Mouse (Mus musculus): ENCODE measurements around the gene Nr5a2.

Nr5a2 gene

DNA sequence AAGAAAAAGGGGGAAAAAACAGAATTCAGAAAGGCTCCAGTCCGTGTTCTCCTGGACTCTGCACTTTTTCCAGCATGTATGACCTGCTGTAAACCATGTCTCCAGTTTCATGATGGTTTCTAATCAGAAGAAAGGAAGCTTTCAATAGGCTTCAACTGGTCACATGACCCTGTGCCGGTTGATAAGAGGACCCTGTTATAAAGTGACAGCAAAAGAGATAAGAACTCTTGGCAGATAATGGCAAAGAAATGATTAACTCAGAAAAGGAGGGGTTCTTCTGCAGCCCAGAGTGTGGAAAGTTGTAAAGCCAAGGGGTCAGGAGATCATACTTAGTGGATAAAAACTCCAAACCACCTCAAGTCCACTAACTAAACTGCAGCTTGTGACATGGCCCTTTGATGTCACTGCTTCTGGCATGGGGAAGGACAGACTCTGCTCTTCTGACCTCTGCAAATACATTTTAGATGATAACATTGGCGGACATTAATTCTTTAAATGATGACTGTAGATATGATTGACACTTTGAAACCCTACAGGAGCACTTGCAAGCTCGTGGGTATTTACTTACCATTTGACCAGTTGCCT is at the start of gene Nr5a2:
Gene Nr5a2 (minus strand): TSS at position 21 of the 585 bp plus-strand sequence.
- DNase-seq (ENCODE audit: low spot score in 2 of 2): no peak

- DNase-seq (ENCODE audit: low spot score in 2 of 2): no peak
These were observed 48.5 kb upstream of the Nr5a2 start for GRCm38 (mm10) chr1:137008726-137009239.

DNA sequence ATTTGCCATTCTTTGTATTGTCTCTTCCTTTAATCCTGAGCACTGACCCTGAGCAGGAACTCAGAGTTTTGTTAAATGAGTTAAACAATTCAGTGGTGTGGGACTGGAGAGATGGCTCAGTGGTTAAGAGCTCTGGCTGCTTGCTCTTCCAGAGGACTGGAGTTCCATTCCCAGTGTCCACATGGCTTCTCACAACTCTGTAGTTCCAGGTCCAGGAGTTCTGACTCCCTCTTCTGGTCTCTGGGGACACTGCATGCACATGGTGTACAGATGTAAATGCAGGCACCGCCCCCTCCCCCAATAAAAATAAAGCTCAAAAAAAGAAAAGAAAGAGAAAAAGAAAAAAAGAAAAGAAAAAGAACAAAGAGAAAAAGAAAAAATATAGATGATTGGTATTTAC is 43.6 kb upstream of the Nr5a2 start:
- no peak for DNase-seq (ENCODE audit: low spot score in 2 of 2)

DNA sequence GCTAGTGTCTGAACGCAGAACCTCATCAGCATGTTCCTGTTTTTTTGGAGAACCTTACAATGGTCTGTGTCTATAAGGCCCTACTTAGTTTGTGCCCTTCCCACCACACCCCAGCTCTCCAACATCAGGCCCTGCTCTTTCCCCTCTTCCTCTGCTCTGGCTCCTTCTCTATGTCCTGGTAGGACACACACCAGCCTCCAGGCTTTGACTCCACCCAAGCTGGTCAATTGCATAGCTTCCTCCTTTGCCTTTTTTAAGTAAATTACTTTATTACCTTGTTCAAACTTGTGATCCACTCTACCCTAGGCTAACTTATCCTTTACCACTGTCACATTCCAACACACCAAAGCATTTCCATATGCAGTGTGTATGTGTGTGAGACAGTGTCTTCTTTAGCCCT is 42.9 kb upstream of the Nr5a2 start:
- DNase-seq (ENCODE audit: low spot score in 2 of 2): no peak

DNA sequence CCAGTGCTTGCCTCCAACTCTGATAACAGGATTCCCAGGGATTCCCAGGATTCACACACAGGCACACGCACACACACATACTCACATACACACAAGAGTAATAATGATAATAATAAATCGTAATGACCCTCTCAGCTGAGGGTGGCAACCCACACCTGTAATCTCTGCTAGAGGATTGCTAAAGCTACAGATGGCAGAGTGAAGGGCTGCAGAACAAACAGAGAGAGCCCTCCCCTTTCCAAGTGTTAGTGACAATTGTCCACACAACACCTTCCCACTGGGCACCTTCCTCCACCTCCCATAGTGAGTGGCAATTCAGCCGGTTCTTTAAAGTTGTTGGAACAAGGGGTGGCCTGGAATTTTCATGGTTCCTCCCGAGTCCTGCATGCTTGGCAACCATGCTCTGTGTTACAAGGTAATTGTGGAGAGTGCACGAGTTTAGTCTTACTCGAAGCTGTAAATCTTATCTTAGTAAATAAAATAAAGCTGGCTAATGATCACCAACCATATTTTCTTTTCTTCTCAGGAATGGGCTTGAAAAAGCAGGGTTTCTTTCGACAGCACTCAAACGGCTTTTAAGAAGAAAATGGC is 31.6 kb upstream of the Nr5a2 start:
- DNase-seq (ENCODE audit: low spot score in 2 of 2): no peak

- no peak for DNase-seq (ENCODE audit: low spot score in 2 of 2)
These were observed 20.1 kb upstream of the Nr5a2 start for GRCm38 (mm10) chr1:136980253-136980893.

DNA sequence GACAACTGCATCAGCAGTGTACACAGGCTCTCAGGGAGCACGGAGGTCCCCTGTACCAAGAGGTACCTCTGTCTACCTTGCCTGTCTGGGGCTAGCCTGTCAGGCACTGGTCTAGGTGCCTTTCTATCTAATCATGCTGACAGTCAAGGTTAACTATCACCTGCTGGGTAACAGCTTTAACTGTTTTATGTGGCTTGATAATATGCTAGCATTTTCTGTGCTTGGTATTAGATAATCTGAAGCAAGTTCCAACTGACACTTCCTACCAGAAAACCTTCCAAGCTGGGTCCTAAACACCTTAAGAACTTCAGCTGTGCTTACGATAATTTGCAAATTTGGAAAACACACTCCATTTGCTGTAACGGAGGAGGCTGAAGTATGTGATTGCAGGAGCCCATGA is 17.6 kb upstream of the Nr5a2 start:
- DNase-seq (ENCODE audit: low spot score in 2 of 2): no peak

DNA sequence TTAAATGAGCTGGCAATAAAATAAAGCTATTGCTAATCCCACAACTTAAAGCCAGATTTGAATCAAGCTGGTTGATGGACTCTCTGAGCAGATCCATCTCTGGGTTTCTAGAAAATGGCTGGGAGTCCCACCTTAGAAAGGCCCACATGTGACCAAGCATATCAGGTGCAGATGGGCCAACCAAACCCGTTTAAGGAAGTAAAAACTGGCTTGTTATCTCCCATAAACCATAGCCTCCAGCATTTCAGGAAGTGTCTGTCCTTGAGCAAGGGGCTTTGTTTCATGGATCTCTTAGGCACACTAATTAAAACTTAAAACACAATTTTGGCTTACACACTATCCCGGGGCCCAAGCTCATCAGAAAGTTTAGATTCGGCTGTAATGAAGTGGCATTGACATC is 13.8 kb upstream of the Nr5a2 start:
- no peak for DNase-seq (ENCODE audit: low spot score in 2 of 2)

DNA sequence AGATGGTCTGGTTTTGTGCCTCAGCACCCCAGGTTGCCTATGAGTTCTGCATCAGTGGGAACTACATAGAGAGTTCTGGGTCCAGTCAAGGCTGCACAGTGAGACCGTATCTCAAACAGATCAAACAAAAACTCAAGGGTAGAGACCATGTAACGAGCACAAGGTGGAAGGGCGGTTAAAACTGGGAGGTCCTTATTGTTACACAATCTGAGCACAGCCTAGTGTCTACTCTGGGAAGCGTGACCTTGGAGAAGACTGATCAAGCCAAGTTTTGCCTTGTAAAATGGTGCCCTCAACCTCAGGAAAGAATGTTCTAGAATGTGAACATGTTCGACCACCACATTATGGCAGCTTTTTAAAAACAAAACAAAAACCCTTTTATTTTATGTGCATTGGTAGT is 12.8 kb upstream of the Nr5a2 start:
- DNase-seq (ENCODE audit: low spot score in 2 of 2): no peak

- no peak for DNase-seq (ENCODE audit: low spot score in 2 of 2)
These were observed 10.7 kb upstream of the Nr5a2 start for GRCm38 (mm10) chr1:136970995-136971394.

DNA sequence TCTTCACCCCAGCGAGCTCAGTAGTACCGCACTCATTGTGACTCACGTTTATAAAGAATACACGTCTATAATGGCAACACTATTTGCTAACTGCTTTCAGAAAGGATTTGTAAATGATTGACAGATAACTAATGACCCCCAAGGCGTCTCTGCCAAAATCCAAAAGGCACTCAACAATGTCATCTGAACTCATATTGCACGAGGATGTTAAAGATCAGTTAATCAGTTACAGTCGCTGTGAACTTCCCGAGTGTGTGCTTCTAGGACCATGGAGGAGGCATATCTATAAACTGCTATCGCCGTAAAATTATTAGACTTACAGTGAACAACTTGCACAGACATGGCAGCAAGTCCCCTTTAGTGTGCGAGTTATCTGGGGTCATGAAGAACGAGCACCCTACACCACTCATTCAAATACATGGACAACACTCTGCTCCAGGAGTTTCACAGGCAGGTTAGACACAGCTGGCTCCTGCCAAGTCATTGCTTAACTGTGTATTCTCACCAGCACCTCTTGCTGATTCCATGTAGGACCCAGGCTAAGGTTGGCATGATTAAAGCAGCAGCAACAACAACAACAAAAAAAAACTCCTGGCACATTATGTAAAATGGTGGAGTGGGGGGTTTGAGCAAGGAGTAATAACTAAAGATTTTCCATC is 6.6 kb upstream of the Nr5a2 start:
- DNase-seq (ENCODE audit: low spot score in 2 of 2): no peak

GRCm38 (mm10) chr1:136959491-136959890 is 757 bp downstream of the Nr5a2 start:
- no peak for DNase-seq (ENCODE audit: low spot score in 2 of 2)

DNA sequence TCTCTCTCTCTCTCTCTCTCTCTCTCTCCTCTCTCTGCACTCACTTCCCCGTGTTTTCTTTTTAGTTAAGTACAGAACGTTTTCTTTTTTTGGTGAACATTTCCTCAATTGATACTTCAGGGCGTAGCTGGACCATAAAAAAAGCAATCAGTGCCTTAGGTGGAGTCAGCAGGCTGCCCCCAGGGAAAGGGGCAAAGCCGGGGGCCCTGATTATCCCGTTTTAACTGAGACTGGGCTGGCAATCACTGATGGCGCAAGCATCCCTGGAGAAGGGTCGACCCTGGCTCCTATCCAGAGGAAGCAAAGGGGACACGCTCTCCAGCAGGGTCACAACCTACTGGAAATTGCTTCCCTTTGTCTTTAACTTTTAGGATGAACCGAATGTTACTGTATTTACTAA is 1.6 kb downstream of the Nr5a2 start:
- no peak for DNase-seq (ENCODE audit: low spot score in 2 of 2)

DNA sequence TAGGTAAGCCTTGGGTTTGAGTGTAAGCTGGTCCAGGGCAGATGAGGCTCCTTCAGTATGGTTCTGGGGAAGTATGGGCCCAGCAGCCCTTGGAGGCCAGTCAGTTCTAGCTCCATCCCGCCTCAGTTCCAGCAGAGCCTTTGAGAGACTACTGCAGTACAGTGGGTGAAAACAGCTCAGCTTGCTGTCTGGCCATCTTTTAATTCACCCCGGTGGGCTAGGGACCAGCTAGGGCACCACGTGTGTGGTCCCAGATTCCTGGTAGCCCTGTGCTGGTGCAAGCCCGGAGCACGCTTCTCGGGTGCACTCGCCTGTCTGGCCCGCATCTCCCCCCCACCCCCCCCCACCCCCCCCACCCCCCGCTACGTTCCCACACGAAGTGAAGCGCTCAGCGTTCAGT is 2.1 kb downstream of the Nr5a2 start:
- DNase-seq (ENCODE audit: low spot score in 2 of 2): no peak

DNA sequence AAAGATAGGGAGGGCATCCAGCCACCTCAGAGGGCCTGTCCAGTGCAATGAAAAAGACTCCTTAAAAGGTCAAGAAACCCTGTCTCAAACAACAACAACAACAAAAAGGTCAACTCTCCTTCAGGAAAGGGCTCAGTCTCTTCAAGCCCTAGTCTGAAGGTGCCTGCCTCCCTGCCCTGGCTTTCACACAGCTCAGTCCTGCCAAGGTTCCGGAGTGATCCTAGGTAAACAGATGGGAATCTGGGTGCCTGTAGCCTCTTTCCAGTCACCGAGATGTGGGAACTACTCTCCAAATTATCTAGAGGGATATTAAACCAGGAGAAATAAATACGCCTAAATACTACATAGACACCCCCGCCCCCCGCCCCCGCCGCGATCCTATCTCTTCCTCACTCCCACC is 2.6 kb downstream of the Nr5a2 start:
- no peak for DNase-seq (ENCODE audit: low spot score in 2 of 2)

- DNase-seq (ENCODE audit: low spot score in 2 of 2): no peak
These were observed 6.1 kb downstream of the Nr5a2 start for GRCm38 (mm10) chr1:136954108-136954494.

GRCm38 (mm10) chr1:136953444-136954107 is 6.7 kb downstream of the Nr5a2 start:
- DNase-seq (ENCODE audit: low spot score in 2 of 2): no peak

- no peak for DNase-seq (ENCODE audit: low spot score in 2 of 2)
These were observed 7.5 kb downstream of the Nr5a2 start for GRCm38 (mm10) chr1:136952609-136953311.

DNA sequence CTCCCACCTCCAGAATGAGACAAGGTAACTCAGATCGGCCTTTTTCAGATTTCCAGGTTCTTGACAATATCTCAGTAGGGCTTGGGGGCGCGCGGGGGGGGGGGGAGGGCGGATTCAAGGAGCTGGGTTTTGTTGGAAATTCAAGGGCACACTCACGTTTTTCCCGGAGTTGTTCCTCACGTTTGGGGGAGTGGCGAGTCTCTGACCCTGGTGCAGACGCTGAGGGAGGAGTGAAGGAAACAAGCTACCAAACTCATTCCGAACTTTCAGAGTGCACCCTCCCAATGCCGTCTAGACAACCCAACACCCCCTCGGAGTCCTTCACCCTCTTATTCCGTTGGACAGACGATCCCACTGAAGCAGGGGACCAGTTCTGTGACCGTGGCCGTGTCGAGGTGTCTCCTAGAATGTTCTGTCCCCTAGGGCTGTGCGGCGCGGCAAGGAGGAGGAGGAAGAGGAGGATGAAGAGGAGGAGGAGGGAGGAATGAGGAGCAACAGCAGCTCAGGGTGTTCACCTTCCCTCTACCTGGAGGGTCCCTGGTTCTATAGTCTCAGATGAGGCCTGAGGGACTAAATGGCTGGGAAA is 8.2 kb downstream of the Nr5a2 start:
- no peak for DNase-seq (ENCODE audit: low spot score in 2 of 2)

GRCm38 (mm10) chr1:136951155-136951650 is 9.0 kb downstream of the Nr5a2 start:
- no peak for DNase-seq (ENCODE audit: low spot score in 2 of 2)

GRCm38 (mm10) chr1:136949323-136949741 is 10.9 kb downstream of the Nr5a2 start:
- DNase-seq (ENCODE audit: low spot score in 2 of 2): peak in 1 of 2 experiments; percentile 5

All from urinary bladder, adult 18-20 months (tissue).